Mouse (Mus musculus) adrenal gland, adult (tissue): Measurements from ENCODE around the gene Adig.

Experiments used
- DNase-seq, 2 experiments: peaks; one replicate each; pipeline ENCODE4 v3.0.0; 2022 to 2023; ENCODE audit warnings: low spot score in 1 of 2; ENCODE audit not compliant: inconsistent age in 2 of 2

Adig gene

GRCm38 (mm10) chr2:158501836-158502812, at the start of gene Adig:
Gene Adig, plus strand, starts transcription at chr2:158502612.
- peak in 1 of 2 experiments; percentile 51 for DNase-seq

DNA sequence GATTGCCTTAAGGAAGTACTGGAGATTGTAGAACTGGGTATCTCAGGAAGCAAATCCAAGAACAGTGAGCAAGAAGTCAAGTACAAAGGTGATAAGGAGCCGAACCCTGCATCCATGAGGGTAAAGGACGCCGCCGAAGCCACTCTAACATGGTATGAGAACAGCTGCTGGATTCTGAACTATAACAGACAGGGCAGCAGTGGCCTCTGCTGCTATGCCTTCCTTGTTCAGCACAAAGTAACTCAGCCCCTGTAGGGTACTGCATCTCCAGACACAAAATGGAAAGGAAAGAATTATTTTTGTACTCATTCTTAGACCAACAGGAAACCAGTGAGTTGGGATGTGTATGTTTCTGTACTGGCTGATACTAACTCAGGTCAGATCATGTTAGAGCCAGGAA, 46.0 kb upstream of the Adig start:
- DNase-seq = no peak

GRCm38 (mm10) chr2:158457610-158458009, 44.8 kb upstream of the Adig start:
- DNase-seq = no peak

GRCm38 (mm10) chr2:158462450-158462849, 40.0 kb upstream of the Adig start:
- DNase-seq = no peak

- DNase-seq = no peak
Observed at GRCm38 (mm10) chr2:158474159-158474558, 28.3 kb upstream of the Adig start.

- DNase-seq = no peak
Observed at GRCm38 (mm10) chr2:158477640-158478039, 24.8 kb upstream of the Adig start.

GRCm38 (mm10) chr2:158498457-158498856, 4.0 kb upstream of the Adig start:
- DNase-seq = no peak

DNA sequence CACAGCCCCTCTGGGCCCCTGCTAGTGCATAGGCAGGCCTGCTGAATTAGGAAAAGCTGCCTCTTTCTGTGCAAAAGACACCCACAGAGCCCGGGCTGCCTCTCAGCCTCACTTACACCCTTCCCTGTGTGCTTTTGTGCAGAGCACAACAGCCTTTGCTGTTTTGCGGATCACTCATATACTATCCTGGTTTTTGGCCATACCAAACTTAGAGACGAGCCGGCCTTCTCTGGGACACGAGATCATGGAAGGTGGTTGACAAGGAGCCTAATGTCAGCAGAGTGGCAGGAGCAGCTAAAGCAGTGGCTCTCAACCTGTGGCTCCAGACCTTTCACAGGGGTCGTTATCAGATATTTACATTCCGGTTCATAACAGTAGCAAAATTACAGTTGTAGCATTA, 814 bp downstream of the Adig start:
- DNase-seq = no peak

GRCm38 (mm10) chr2:158503671-158504070, 1.3 kb downstream of the Adig start:
- DNase-seq = no peak

DNA sequence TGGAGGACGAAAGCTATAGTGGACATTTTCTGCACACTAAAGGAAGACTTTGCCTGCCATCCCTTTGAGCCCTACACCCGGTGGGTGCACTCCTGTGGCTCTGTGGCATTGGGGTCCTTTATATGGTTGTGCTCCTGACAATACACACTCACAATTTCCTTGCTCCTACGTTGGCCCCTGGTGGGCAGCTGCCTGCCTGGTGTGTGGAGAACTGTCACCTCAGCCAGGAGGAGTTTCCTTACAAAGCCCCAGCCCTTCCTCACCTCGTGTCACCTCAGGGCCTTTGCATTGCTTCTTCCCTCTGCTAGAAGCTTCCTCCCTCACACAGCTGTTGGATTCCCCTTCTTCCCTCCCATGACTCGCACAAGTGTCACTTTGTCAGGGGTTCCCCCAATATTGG, 4.1 kb downstream of the Adig start:
- no peak for DNase-seq

DNA sequence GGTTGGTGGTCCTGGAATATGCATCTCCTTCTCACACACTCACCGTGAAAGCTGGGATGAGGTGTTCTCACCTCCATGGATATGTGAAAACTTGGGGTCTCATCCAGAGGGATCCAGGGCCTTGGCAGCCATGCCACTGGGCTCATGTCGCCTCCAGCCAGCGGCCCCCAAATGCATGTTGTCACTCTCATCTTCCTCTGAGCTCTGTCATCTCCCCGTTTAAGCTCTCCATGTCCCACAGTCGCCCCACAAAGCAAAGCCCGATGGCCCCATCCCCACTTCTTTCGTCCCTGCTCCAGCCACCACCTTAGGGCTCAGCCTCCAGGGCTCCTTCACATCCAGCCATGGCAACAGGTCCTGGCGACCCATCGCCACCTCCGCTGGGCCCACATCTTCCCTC, 4.6 kb downstream of the Adig start:
- DNase-seq = no peak

- peak; percentile 80 to 88 for DNase-seq
Observed at GRCm38 (mm10) chr2:158510665-158511064, 8.3 kb downstream of the Adig start.

- DNase-seq = no peak
Observed at GRCm38 (mm10) chr2:158512528-158512927, 10.1 kb downstream of the Adig start, which contains the start of gene Arhgap40. Gene Arhgap40, plus strand, starts transcription at chr2:158512796.

- no peak for DNase-seq
Observed at GRCm38 (mm10) chr2:158513821-158514336, 11.5 kb downstream of the Adig start.

DNA sequence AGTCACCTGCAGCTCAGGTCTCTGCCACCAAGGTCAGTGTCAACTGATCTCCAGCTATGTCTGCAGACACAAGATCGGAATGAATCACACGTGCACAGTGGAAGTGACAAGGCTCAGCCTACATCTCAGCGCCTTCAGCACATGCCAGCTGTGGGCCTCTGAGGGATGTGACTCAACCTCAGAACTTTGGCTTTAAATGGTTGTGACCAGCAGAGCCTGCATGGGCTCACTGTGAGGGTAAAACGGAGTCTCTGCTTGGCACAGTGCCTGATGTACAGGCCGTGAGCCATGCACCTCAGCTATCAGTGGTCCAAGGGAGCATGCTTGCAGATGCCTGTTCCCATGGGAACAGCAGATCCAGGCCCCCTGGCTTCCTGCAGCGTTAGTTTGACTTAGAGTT, 16.2 kb downstream of the Adig start:
- no peak for DNase-seq

GRCm38 (mm10) chr2:158519071-158519470, 16.7 kb downstream of the Adig start:
- DNase-seq = no peak

- DNase-seq = no peak
Observed at GRCm38 (mm10) chr2:158519800-158520199, 17.4 kb downstream of the Adig start.

DNA sequence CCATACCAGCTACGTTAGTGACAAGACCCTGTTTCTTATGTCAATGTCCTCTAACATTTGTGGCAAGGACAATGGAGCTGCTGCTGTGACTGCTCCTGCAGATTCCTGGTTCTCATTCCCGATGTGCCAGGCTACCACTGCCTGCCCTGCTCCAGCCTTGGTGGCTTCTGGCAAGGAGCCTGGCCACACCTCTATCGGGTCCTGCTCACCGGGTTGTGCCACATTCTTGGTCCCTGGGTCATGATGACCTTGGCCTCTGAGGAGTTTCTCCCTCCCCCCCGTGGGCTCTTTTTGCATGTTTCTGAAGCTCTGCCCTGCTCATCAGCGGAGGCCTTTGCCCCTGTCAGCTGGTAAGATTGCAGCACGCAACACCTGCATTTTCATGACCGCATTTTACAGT, 20.6 kb downstream of the Adig start:
- peak; percentile 51 to 68 for DNase-seq

- DNase-seq = no peak
Observed at GRCm38 (mm10) chr2:158524129-158524860, 21.9 kb downstream of the Adig start.

- peak; percentile 49 to 80 for DNase-seq
Observed at GRCm38 (mm10) chr2:158534090-158534489, 31.7 kb downstream of the Adig start.

DNA sequence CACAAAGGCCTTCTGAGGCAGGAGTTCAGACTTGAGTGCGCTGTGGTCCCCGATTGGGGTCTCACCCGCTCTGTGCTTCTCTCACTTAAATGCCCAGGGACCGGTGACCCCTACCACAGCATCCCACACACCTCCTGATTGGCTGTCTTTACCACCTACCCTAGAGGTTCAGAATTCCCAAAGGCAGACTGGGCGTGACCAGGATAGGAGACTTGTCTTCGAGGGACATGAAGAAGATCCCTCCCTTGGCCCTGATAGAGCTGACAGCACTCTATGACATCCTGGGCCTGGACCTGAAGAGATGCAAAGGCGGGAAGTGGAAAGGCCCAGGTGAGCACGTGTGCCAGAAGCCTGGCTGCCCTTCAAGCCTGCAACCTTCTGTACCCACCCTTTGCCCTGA, 32.1 kb downstream of the Adig start:
- DNase-seq = no peak
